Mouse (Mus musculus): Measurements from ENCODE around the gene Cdk2ap2.

Cdk2ap2 gene

DNA sequence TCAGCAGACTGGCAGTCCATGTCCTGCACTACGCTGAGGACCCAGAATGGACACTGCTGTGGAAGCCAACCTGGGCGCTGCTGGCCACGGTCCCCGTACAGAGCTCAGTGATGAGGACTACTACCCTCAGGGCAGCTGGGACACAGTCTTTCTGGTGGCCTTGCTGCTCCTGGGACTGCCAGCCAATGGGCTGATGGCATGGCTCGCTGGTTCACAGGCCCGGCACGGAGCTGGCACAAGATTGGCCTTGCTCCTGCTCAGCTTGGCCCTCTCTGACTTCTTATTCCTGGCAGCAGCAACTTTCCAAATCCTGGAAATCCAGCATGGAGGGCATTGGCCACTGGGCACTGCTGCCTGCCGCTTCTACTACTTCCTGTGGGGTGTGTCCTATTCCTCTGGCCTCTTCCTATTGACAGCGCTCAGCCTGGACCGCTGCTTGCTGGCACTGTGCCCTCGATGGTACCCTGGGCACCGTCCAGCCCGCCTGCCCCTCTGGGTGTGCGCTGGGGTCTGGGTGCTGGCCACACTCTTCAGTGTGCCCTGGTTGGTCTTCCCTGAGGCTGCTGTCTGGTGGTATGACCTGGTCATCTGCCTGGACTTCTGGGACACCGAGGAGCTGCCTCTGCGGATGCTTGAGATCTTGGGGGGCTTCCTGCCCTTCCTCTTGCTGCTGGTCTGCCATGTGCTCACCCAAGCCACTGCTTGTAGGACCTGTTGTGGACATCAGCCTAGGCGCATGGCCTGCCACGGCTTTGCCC, 45.6 kb downstream of the Cdk2ap2 start:
- no peak for DNase-seq

DNA sequence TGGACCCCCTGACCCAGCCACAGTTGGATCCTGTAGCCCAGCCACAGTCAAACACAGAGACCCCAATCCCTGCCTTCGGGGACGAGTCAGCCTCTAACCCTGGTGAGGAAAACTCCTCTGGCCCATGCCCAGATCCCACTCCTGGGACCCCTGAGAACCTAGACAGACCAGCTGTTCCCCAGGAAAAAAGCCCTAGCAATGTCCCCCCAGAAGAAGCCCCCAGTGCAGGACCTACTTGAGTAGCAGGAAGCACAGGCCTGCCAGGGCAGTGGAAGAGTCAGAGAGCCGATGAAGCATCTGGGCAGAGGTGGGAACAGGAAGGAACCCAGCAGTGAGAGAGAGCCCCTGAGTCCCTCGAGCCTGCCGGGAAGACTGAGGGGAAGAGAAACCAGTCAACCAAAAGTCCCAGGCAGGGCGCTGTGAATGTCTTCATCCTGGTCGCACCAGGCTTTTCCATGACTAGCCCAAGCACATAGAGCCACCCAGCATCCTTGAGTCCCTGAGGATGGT, 46.8 kb downstream of the Cdk2ap2 start, which contains the start of gene Cabp4:
Gene Cabp4, minus strand, starts transcription at position 275 of the 510 bp plus-strand sequence.
- DNase-seq: no peak

DNA sequence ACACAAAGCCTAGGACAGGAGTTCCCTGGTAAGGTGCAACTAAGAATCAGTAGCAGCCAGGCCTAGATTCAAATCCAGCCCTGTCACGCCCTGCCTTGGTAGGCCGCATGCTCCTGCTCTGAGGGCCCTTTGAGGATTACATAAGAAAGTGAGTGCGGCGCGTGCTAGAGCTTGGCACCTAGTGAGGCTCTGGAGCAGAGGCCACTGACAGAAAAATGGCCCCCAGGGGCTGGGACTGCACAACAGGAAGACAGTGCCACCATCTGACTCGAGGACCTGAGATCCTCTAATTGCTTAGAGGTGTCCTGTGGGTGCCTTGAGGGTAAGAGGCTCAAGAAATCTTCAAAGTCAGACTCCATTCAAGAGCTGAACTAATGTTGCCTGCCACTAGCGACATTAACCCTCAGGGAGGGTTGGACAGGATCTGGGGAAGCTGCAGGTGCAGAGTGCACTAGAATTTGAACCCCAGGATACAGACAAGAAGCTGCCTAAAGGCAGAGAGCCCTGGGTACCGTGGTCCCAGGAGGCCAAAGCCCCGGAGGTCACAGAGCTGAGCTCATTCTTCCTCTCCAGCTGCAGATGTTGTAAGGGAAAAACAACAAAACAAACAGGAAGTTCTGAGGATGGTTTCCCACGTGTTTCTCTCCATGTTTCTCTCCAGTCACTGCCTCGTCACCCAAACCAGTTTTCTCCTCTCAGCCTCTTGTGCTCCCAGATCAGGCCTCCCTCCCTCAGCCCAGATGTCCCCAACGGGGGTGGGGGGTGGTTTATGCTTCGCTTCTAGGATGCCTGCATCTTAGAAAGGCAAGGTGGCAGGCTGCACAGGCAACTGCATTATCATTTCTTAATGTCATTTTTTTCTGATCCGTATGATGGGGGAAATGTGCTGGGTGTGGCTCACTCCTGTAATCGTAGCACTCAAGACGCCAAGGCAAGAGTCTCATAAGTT, 47.8 kb downstream of the Cdk2ap2 start:
- DNase-seq: peak; percentile 41

DNA sequence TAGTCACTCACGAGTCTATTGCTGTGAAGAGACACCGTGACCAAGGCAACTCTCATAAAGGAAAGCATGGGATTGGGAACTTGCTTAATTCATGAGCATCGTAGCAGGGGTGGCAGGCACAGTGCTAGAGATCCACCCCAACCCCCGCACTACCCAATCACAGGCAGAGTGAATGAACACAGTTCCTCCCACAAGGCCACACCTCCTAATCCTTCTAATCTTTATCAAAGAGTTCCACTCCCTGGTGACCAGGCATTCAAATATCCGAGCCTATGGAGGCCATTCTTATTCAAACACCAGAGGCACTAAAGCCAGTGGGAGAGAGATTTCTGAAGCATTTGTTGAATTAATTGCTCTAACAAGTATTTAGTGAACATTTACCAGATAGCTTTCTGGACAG, 49.0 kb downstream of the Cdk2ap2 start:
- no peak for DNase-seq

DNA sequence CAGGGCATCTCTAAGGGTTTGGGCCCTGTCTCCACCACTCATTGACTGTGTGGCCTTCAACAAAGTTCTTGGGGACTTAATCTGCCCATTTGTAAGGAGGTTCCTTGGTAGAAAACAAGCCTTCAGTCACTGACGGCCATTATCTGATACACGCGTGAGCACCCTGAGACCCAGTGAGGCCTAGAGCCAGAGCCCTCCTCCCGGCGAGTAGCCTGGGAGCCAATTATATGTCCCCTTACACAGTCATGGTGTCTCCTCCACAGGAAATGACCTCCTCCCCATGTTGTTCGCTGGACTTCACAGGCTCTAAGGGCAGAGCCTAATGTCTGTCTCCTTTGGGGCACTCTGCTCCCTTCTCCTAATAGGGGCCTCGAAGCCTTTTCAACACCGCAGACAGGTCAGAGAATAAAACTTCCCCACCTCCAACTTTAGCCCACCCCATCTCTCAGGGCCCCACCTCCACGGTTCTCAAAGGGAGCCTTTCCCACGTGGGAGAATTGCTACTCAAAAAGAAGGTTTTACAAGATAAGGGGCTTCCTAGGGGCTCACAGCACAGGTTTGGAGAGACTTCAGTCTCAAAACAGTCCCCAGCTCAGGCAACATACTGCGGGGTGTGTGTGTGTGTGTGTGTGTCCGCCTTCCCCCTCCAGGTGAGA, 49.5 kb downstream of the Cdk2ap2 start:
- no peak for DNase-seq

DNA sequence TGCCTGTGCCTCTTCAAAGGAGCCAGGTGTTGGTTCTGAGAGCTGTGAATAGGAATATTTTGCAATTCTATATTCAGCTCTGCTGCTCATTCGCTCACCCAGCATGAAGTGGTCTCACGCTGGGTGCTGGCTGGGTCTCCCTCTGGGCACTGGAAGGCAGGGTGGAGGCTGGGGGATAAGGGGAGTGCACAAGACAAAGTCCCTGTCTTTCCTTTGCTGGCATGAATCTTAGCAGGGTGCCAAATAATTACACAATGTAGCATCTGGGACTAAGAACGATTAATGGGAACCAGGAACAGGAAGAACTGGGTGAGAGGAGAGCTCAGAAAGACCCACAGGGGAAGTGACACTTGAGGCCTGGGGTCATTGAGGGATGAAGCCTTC, 50.0 kb downstream of the Cdk2ap2 start:
- DNase-seq: no peak

DNA sequence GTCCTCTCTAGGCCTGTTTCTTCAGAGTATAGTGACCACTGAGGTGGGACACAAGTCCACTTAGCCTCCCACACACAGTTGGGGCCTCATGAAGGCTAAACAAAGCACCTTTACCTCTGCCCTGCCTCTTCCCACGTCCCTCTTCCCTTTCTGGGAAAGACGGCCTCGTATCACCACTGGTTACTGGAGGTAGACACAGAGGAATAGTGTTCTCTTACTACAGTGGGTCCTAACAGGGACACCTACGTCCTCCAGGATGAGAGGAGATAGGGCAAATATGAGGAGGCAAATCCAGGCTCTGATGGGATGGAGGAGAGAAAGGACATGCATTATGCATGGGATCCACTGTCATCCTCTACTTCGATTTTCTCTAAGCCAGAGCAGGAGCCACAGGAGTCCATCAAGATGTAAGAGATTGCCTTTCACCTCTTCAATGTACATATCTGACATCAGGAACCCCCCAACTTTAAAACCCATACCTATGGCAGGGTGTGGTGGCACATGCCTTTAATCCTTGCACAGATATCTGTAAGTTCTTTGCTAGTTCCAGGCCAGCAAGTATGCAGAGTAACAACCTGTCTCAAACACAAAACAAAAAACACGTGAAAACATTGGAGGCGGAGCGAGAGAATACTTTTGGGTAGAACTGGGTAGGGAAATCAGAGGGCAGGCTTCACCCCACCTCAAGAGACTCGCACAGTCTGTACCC, 51.0 kb downstream of the Cdk2ap2 start:
- DNase-seq: no peak

DNA sequence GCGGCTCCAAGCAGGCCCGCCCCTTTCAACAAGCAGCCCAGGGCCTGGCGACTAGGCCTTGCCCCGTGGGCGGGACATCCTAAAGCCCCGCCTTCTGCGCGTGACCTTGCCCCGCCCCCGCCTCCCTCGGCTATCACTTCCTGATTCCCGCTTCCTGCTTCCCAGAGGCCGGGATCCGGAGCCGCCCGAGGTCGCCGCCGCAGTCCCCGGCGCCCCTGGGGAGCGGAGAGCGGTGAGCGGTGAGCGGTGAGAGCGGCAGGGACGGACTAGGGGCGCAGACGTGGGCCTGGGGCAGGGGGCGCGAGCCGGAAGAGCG, 51.5 kb downstream of the Cdk2ap2 start, which contains the start of gene Coro1b:
Gene Coro1b, plus strand, starts transcription at position 129 of the 316 bp plus-strand sequence.
- DNase-seq: peak; percentile 97
